ENCODE assay signal across 12 mouse cellular contexts in the genomic region with DNA sequence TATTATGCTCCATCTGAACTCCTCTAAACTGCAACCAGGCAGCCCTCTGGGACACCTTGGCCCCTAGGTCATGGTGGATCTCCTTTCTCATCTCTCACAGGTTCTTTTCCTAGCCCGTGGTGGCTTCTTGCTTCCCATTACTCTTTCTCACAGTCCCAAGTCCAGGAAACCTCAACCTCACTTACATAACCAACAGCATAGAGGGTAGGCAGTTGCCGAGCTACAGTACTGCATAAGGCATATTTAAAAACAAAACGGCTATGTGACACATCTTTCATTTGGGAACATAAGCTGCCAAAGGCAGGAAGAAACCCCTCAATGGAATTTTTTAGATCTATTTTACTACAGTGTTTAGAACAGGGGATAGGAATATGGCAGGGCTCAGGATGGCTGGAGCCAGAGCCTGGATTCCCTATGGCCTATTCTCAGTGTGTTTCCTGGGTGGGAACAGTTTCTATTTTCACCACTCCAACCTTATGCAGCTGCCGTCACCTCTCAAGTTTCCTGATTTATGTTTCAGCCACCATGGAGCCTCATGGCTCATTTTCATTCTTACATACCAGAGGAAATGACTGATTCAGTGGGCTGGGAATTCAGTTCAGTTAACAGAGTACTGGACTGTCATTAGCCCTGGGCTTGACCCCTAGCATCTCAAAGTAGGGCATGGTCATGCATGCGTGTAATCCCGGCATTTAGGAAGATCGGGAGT.
DNase-seq lines count a peak whose midpoint lies in the region; ATAC-seq and TF ChIP-seq lines count a peak whose summit lies in the region.
"Had no signal": no experiment of that assay in that cellular context is flagged by ENCODE, and none has a peak within 500 bp of the region (broad histone marks: within the 10 kb centered on the region; RNA-seq: fewer than 3 reads in every experiment).

No protein-coding gene starts in this region.

- H3K27ac ChIP-seq in forebrain, embryonic 14.5 days (ENCODE audit: low read depth, low read length), result no peak overlapping the region
- H3K27ac ChIP-seq in forebrain, embryonic 10.5 days, result no peak overlapping the region
- no peak overlapping the region for H3K27ac ChIP-seq in lung, postnatal 0 days (ENCODE audit: low read length)
- H3K27ac ChIP-seq in thymus, adult 2 months (ENCODE audit: control insufficient read depth, insufficient read depth, low read length), result no peak overlapping the region
- H3K27ac ChIP-seq: liver, embryonic 14.5 days had no signal

- H3K4me1 ChIP-seq in forebrain, embryonic 14.5 days (ENCODE audit: control insufficient read depth, insufficient read depth, low read length), result no peaks in the 10 kb centered on the region
- peaks cover 12% of the 10 kb centered on the region for H3K4me1 ChIP-seq in forebrain, embryonic 10.5 days
- no peaks in the 10 kb centered on the region for H3K4me1 ChIP-seq in lung, postnatal 0 days (ENCODE audit: insufficient read depth, low read depth, low read length)
- H3K4me1 ChIP-seq in thymus, adult 2 months (replicated peaks; ENCODE audit: control insufficient read depth, insufficient read depth, low read length), result no peaks in the 10 kb centered on the region

- 85% methylated on average over 7 of the region's 7 CpGs for WGBS in forebrain, embryonic 14.5 days
- WGBS in forebrain, embryonic 10.5 days, result 91% methylated on average over 7 of the region's 7 CpGs
- WGBS in lung, postnatal 0 days, result 59% methylated on average over 7 of the region's 7 CpGs
- WGBS in thymus, adult 2 months, result 78% methylated on average over 7 of the region's 7 CpGs

- no peak for TF ChIP-seq CTCF in lung, postnatal 0 days (IDR thresholded peaks at IDR 0.05)
- no peak for TF ChIP-seq CTCF in thymus, adult 2 months (IDR thresholded peaks at IDR 0.05; ENCODE audit: borderline replicate concordance, control insufficient read depth, extremely low read depth, insufficient read depth, low read length, poor library complexity)

- no peak overlapping the region for H3K9ac ChIP-seq in forebrain, embryonic 14.5 days (ENCODE audit: low read length)
- H3K9ac ChIP-seq in lung, postnatal 0 days (replicated peaks; ENCODE audit: low read depth), result no peak overlapping the region
- H3K9ac ChIP-seq: liver, embryonic 14.5 days had no signal

- H3K36me3 ChIP-seq in forebrain, embryonic 14.5 days (ENCODE audit: control insufficient read depth, insufficient read depth, low read length), result no peaks in the 10 kb centered on the region
- no peaks in the 10 kb centered on the region for H3K36me3 ChIP-seq in forebrain, embryonic 10.5 days (replicated peaks)
- H3K36me3 ChIP-seq in lung, postnatal 0 days (ENCODE audit: insufficient read depth, low read length), result no peaks in the 10 kb centered on the region
- no peaks in the 10 kb centered on the region for H3K36me3 ChIP-seq in myocyte (ENCODE audit: control insufficient read depth, insufficient read depth)
- no peaks in the 10 kb centered on the region for H3K36me3 ChIP-seq in thymus, adult 2 months (ENCODE audit: control insufficient read depth, insufficient read depth, low read length)

- DNase-seq in forebrain, embryonic 14.5 days (ENCODE audit: low spot score), result no peak
- DNase-seq in forebrain, embryonic 10.5 days (ENCODE audit: extremely low spot score, low spot score), result no peak
- peak; percentile 14 for DNase-seq in lung, postnatal 0 days (ENCODE audit: low spot score)
- DNase-seq in lung, postnatal 4 days, result no peak
- DNase-seq in thymus, adult 2 months, result no peak
- no peak for DNase-seq in right cerebral cortex, postnatal 10 days (ENCODE audit: low spot score in 2 of 2)
- DNase-seq: cerebellum, adult 18-20 months; thymus, adult 18-20 months had no signal

- no peak for TF ChIP-seq POLR2A in myocyte (IDR thresholded peaks at IDR 0.05; ENCODE audit: insufficient read length, low read depth)
- no peak for TF ChIP-seq POLR2A in thymus, adult 2 months (IDR thresholded peaks at IDR 0.05; ENCODE audit: control insufficient read depth, extremely low read depth, insufficient read depth, low read length, poor library complexity)

- H3K4me3 ChIP-seq in forebrain, embryonic 14.5 days (ENCODE audit: low read depth, low read length), result no peak overlapping the region
- no peak overlapping the region for H3K4me3 ChIP-seq in forebrain, embryonic 10.5 days
- no peak overlapping the region for H3K4me3 ChIP-seq in lung, postnatal 0 days (ENCODE audit: low read depth, low read length)
- H3K4me3 ChIP-seq in myocyte, result no peak overlapping the region
- no peak overlapping the region for H3K4me3 ChIP-seq in thymus, adult 2 months (ENCODE audit: control insufficient read depth, insufficient read depth, low read length)

- H3K27me3 ChIP-seq in forebrain, embryonic 14.5 days (replicated peaks; ENCODE audit: control insufficient read depth, insufficient read depth, low read length), result no peaks in the 10 kb centered on the region
- H3K27me3 ChIP-seq in forebrain, embryonic 10.5 days (ENCODE audit: poor library complexity, severe bottlenecking), result no peaks in the 10 kb centered on the region
- no peaks in the 10 kb centered on the region for H3K27me3 ChIP-seq in lung, postnatal 0 days (replicated peaks; ENCODE audit: insufficient read depth, low read length)
- H3K27me3 ChIP-seq in myocyte (ENCODE audit: control insufficient read depth, insufficient read depth, insufficient read length), result no peaks in the 10 kb centered on the region
- no peaks in the 10 kb centered on the region for H3K27me3 ChIP-seq in thymus, adult 2 months (ENCODE audit: control insufficient read depth, insufficient read depth, low read length)

- H3K79me2 ChIP-seq in myocyte (ENCODE audit: control insufficient read depth, insufficient read depth), result no peaks in the 10 kb centered on the region

- no peak for TF ChIP-seq EP300 in lung, postnatal 0 days (IDR thresholded peaks at IDR 0.05)

- no peak overlapping the region for H3K4me2 ChIP-seq in forebrain, embryonic 14.5 days (ENCODE audit: low read length)
- no peak overlapping the region for H3K4me2 ChIP-seq in lung, postnatal 0 days (replicated peaks; ENCODE audit: low read depth, low read length)
- H3K4me2 ChIP-seq in myocyte (ENCODE audit: low read depth), result peak overlapping the region; percentile 67

- ATAC-seq in forebrain, embryonic 14.5 days, result 0 out of 2 replicates have a peak, but pooled peaks have one; percentile 12
- peak; percentile 53 for ATAC-seq in lung, postnatal 0 days
- peak; percentile 53; a peak in 1 of 4 replicates for ATAC-seq in hematopoietic stem cell, adult 5-6 weeks (replicated peaks in 1 of 2; ENCODE audit: insufficient read depth in 1 of 2, low FRiP score in 2 of 2, low TSS enrichment in 1 of 2, low read depth in 1 of 2, poor library complexity in 2 of 2, severe bottlenecking in 2 of 2)
- ATAC-seq: midbrain, embryonic 16.5 days had no signal

- no peaks in the 10 kb centered on the region for H3K9me3 ChIP-seq in forebrain, embryonic 14.5 days (replicated peaks; ENCODE audit: control insufficient read depth, low read length)
- H3K9me3 ChIP-seq in forebrain, embryonic 10.5 days, result no peaks in the 10 kb centered on the region
- no peaks in the 10 kb centered on the region for H3K9me3 ChIP-seq in lung, postnatal 0 days (ENCODE audit: low read length)

- no peak overlapping the region for H3ac ChIP-seq in myocyte (ENCODE audit: control insufficient read depth, insufficient read length)

TF ChIP-seq in myocyte, 11 proteins besides CTCF, POLR2A, EP300 and RAD21:
- no peak for TF ChIP-seq E2F4 (IDR thresholded peaks at IDR 0.05; ENCODE audit: insufficient read depth)
- TF ChIP-seq CEBPB (IDR thresholded peaks at IDR 0.05; ENCODE audit: insufficient read depth, poor library complexity, severe bottlenecking), result peak; percentile 47; the same call in 1 of the 2 replicates
- no peak for TF ChIP-seq USF1 (IDR thresholded peaks at IDR 0.05; ENCODE audit: low read depth)
- TF ChIP-seq TCF12 (IDR thresholded peaks at IDR 0.05; ENCODE audit: insufficient read depth, poor library complexity, severe bottlenecking), result peak; percentile 87
- peak; percentile 34 for TF ChIP-seq TCF3 (IDR thresholded peaks at IDR 0.05; ENCODE audit: insufficient read length, low read depth)
- TF ChIP-seq MYOD1 (IDR thresholded peaks at IDR 0.05; ENCODE audit: control insufficient read depth in 1 of 3, insufficient read length in 2 of 3, low read depth in 2 of 3), result peak; percentile 97 to 99 (median 98)
- TF ChIP-seq SRF (IDR thresholded peaks at IDR 0.05; ENCODE audit: control insufficient read depth, insufficient read length, low read depth), result no peak
- no peak for TF ChIP-seq REST (IDR thresholded peaks at IDR 0.05; ENCODE audit: insufficient read depth, insufficient read length)
- peak; percentile 75 for TF ChIP-seq MAX (IDR thresholded peaks at IDR 0.05; ENCODE audit: low read depth)
- no peak for TF ChIP-seq POLR2AphosphoS2 (IDR thresholded peaks at IDR 0.05; ENCODE audit: insufficient read length, low read depth)
- peak in 2 of 3 experiments; percentile 57 to 89 for TF ChIP-seq MYOG (IDR thresholded peaks at IDR 0.05; ENCODE audit: control insufficient read depth in 1 of 3, insufficient read depth in 1 of 3, insufficient read length in 2 of 3, low read depth in 2 of 3)
TF ChIP-seq in myocyte: peak in this region for 6.
